Mouse (Mus musculus) intestine, embryonic 16.5 days (tissue): Measurements from ENCODE around the gene Cdkl4. TPM values are rescaled to one million over a fixed set of nuclear protein-coding genes. Genes with fewer than 3 reads are reported as not detected.

Experiments used
- ATAC-seq: fragments of 200-750 bp; cut with Nextera tagmentation; 2 replicates; pipeline ENCODE4 v1.8.0; 2017; ENCODE audit warnings: moderate TSS enrichment, moderate library complexity
- H3K27ac ChIP-seq: fragments of 300-500 bp; sonication (generic); 2 replicates; pipeline ENCODE4 v1.5.1; 2014; ENCODE audit warnings: mild to moderate bottlenecking, low read length
- H3K27me3 ChIP-seq: fragments of 300-500 bp; sonication (generic); replicated peaks from 2 replicates; pipeline ENCODE4 v1.6.1; 2014; ENCODE audit warnings: low read length, control low read depth, mixed read lengths; ENCODE audit not compliant: control insufficient read depth, insufficient read depth
- H3K36me3 ChIP-seq: fragments of 300-500 bp; sonication (generic); 2 replicates; pipeline ENCODE4 v1.6.1; 2014; ENCODE audit warnings: low read length, control low read depth; ENCODE audit not compliant: control insufficient read depth, insufficient read depth
- H3K4me1 ChIP-seq: fragments of 300-500 bp; sonication (generic); 2 replicates; pipeline ENCODE4 v1.6.1; 2014; ENCODE audit warnings: low read length, control low read depth, mixed read lengths; ENCODE audit not compliant: control insufficient read depth, insufficient read depth
- H3K4me2 ChIP-seq: fragments of 300-500 bp; sonication (generic); 2 replicates; pipeline ENCODE4 v1.6.1; 2014; ENCODE audit warnings: low read depth, low read length, control low read depth
- H3K4me3 ChIP-seq: fragments of 300-500 bp; sonication (generic); 2 replicates; pipeline ENCODE4 v1.5.1; 2014; ENCODE audit warnings: mild to moderate bottlenecking, low read length
- H3K9ac ChIP-seq: fragments of 300-500 bp; sonication (generic); 2 replicates; pipeline ENCODE4 v1.6.1; 2014; ENCODE audit warnings: low read depth, low read length
- H3K9me3 ChIP-seq: fragments of 300-500 bp; sonication (generic); 2 replicates; pipeline ENCODE4 v1.6.1; 2016; ENCODE audit warnings: low read length, control low read depth; ENCODE audit not compliant: control insufficient read depth
- WGBS: fragments of 180-500 bp; shearing (Covaris S2); extraction: QIAGEN DNeasy Blood & Tissue Kit; methylation state at CpG from one replicate; pipeline ENCODE4 v1.1.7; 2014; 5-methylcytosine and 5-hydroxymethylcytosine counted together
- polyA plus RNA-seq: library from polyadenylated mRNA; unstranded; fragments of >200 nt; fragmentation: Nextera tagmentation; extraction: Ambion mirVana; gene quantifications from 2 replicates; pipeline ENCODE4 v1.2.1, GENCODE M21; 2015

The Cdkl4 gene
- polyA plus RNA-seq, 1 experiment from 2014 or later, result 0.46 TPM

DNA sequence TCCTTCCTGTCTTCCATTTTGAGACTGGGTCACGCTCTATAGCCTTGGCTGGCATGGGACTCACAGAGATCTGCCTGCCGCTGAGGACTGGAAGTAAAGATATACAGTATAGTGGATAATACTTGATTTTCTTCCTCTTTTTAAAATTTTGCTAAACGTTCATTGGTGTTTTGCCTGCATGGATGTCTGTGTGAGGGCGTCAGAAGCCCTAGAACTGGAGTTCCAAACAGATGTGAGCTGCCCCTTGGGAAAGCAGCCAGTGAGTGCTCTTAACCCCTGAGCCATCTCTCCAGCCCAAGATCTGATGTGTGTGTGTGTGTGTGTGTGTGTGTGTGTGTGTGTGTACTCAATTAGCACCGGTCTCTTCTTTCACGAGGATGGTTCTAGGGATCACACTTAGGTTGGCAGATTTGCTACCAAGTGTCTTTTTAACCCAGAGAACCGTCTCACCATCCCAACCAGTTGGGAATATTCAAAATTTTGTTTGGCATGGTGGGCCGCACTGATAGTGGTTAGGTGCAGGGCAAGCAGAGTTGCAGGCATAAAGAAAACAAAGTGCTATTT, 80.9 kb downstream of the Cdkl4 start:
- no peaks in the 10 kb centered on the region for H3K27me3 ChIP-seq
- no peaks in the 10 kb centered on the region for H3K36me3 ChIP-seq
- no peaks in the 10 kb centered on the region for H3K9me3 ChIP-seq
- no peak overlapping the region for H3K4me2 ChIP-seq
- no peaks in the 10 kb centered on the region for H3K4me1 ChIP-seq
- no peak overlapping the region for H3K27ac ChIP-seq
- ATAC-seq, result no peak
- no peak overlapping the region for H3K4me3 ChIP-seq
- no peak overlapping the region for H3K9ac ChIP-seq
- WGBS, result 80% methylated on average over 8 of the region's 8 CpGs

DNA sequence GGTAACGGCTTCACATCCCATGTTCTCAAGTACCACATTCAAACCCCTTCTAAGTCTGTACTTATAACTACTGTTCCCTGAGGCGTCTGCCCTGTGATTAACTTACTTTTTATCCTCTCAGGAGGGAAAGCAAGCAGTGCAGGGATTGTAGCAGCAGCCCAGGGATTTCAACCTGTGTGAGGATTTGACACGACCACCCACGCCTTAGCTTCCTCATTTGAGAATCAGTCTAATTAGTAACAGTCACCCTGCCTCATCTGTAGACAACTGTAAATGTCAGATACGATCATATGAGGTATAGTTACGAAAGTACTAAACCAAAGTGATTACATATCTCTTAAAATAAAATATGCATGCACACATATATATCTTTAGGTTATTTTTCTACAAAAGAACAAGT, 81.4 kb downstream of the Cdkl4 start:
- no peak overlapping the region for H3K4me3 ChIP-seq
- no peak overlapping the region for H3K9ac ChIP-seq
- no peaks in the 10 kb centered on the region for H3K4me1 ChIP-seq
- no peak overlapping the region for H3K27ac ChIP-seq
- 81% methylated on average over 6 of the region's 6 CpGs for WGBS
- ATAC-seq, result no peak
- H3K27me3 ChIP-seq, result no peaks in the 10 kb centered on the region
- no peaks in the 10 kb centered on the region for H3K9me3 ChIP-seq
- H3K36me3 ChIP-seq, result no peaks in the 10 kb centered on the region
- H3K4me2 ChIP-seq, result no peak overlapping the region

DNA sequence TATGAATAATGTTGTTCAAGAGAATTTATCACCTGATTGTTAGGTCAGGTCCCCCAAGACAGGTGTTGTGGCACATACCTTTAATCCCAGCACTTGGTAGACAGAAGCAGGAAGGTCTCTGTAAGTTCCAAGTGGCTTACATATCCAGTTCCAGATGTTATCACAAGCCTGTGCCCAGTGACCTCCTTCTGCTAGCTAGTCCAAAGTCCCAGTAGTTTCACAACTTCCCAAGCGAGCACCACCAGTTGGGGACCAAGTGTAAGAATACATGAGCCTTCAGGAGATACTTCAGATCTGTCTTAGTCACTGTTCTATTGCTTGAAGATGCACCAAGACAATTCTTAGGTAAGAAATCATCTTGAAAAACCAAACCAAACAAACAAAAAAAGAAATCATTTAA, 83.7 kb downstream of the Cdkl4 start:
- Histone ChIP-seq H3K4me1 (no peaks in the 10 kb centered on the region), H3K27me3 (no peaks in the 10 kb centered on the region), H3K27ac (no peak overlapping the region), H3K9ac (no peak overlapping the region), H3K36me3 (no peaks in the 10 kb centered on the region), H3K4me2 (no peak overlapping the region), H3K4me3 (no peak overlapping the region), H3K9me3 (no peaks in the 10 kb centered on the region)
- 53% methylated on average over 1 of the region's 1 CpGs for WGBS
- ATAC-seq, result no peak

DNA sequence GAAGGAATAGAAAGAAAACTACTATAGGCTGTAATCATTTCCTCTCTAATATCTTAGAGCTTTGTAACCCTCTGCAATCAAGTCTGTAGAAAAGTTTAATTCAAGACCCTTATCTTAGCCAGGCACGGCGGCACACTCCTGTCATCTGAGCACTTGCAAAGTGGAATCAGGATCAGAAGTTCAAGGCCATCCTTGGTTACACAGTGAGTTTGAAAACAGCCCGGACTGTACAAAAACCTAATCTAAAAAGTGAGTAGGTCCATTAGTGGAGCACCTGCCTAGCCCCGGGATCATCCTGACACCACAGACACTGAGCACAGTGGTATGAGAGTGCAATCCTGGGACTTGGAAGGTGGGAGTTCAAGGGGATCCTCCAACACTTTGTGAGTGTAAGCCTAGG, 84.8 kb downstream of the Cdkl4 start:
- no peaks in the 10 kb centered on the region for H3K36me3 ChIP-seq
- 71% methylated on average over 4 of the region's 4 CpGs for WGBS
- no peak overlapping the region for H3K27ac ChIP-seq
- H3K9me3 ChIP-seq, result no peaks in the 10 kb centered on the region
- H3K27me3 ChIP-seq, result no peaks in the 10 kb centered on the region
- no peak overlapping the region for H3K4me2 ChIP-seq
- H3K9ac ChIP-seq, result no peak overlapping the region
- H3K4me1 ChIP-seq, result no peaks in the 10 kb centered on the region
- ATAC-seq, result 0 out of 2 replicates have a peak, but pooled peaks have one; percentile 25
- H3K4me3 ChIP-seq, result no peak overlapping the region

DNA sequence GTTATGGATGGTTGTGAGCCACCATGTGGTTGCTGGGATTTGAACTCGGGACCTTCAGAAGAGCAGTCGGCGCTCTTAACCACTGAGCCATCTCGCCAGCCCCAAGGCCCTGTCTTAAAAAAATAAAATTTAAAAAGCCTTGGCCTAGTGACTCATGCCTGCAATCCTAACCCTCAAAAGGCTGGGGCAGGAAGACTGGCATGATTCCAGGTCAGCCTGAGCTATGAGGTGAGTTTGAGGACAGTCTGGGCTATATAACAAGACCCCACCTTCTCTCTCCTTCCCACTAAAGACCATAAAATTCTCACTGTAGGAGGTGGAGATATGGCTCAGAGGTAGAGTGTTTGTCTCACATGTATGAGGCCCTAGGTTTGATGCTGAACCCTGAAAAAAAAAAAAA, 85.3 kb downstream of the Cdkl4 start:
- Histone ChIP-seq H3K36me3 (no peaks in the 10 kb centered on the region), H3K27me3 (no peaks in the 10 kb centered on the region), H3K4me2 (no peak overlapping the region), H3K4me3 (no peak overlapping the region), H3K9ac (no peak overlapping the region), H3K9me3 (no peaks in the 10 kb centered on the region), H3K4me1 (no peaks in the 10 kb centered on the region), H3K27ac (no peak overlapping the region)
- WGBS, result 86% methylated on average over 4 of the region's 4 CpGs
- peak; percentile 77 for ATAC-seq

DNA sequence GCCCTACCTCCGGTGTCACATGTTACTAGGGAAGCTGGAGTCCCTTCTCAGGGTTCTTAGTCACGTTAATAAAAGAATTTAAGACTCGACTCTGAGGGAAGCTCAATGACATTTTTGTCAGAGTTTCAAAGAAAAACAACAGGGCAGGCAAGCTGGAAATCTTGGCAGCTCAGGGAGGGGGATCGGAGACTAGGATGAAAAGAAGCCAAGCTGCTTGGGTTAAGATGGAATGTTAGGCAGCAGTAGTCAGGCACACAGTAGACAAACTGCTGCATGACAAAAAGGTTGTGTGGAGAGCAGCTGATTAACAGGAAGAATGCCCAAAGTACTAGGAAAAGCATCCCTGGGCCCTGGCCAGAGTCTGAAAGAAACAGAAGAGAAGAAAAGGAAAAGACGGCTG, 87.4 kb downstream of the Cdkl4 start:
- Histone ChIP-seq H3K9ac (no peak overlapping the region), H3K36me3 (no peaks in the 10 kb centered on the region), H3K4me2 (no peak overlapping the region), H3K27me3 (no peaks in the 10 kb centered on the region), H3K4me1 (no peaks in the 10 kb centered on the region), H3K9me3 (no peaks in the 10 kb centered on the region), H3K27ac (no peak overlapping the region), H3K4me3 (no peak overlapping the region)
- no peak for ATAC-seq
- 72% methylated on average over 5 of the region's 5 CpGs for WGBS

DNA sequence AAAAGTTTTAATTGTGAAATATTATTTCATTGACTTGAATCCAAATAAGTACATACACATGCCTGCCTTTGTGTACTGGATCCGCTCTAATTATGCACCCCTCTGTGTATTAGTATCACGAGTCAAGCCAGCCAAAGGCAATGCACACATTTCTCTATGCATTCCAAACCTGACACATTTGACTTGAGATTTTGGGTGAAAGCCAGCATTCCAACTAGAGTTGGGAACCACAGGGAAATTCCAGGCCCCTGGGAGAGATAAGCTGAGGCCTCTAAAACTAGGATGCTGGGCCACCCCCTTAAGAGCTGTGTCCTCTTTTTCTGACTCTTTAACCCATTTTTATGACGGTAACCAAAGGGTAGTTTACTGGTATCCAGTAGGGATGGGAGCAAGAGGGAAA, 88.7 kb downstream of the Cdkl4 start:
- no peaks in the 10 kb centered on the region for H3K27me3 ChIP-seq
- no peaks in the 10 kb centered on the region for H3K9me3 ChIP-seq
- H3K9ac ChIP-seq, result no peak overlapping the region
- no peaks in the 10 kb centered on the region for H3K36me3 ChIP-seq
- H3K4me2 ChIP-seq, result no peak overlapping the region
- no peak for ATAC-seq
- H3K4me3 ChIP-seq, result no peak overlapping the region
- WGBS, result 64% methylated on average over 3 of the region's 3 CpGs
- H3K4me1 ChIP-seq, result no peaks in the 10 kb centered on the region
- no peak overlapping the region for H3K27ac ChIP-seq

DNA sequence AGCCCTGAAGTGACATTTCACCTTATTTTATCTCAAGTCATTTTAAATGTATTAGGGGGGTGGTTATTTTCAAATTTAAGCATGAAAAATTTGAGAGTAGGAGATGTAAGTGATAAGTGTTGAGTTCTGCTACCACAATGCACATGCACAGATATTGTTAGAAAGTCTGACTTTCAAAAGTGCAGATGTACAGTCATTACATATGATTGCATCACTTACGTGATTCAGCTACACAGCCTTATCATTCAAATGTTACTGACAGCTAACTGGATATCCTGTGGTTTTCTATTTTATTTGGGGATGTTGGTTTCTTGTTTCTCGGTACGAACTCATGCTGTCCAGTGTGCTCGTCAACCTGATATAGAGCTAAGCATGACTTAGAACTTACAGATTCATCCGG, 92.5 kb downstream of the Cdkl4 start:
- ATAC-seq, result no peak
- no peaks in the 10 kb centered on the region for H3K27me3 ChIP-seq
- no peak overlapping the region for H3K9ac ChIP-seq
- peaks cover 7% of the 10 kb centered on the region; the same call in 1 of the 2 replicates for H3K4me1 ChIP-seq
- 89% methylated on average over 5 of the region's 5 CpGs for WGBS
- H3K4me2 ChIP-seq, result no peak overlapping the region
- no peak overlapping the region for H3K4me3 ChIP-seq
- H3K36me3 ChIP-seq, result no peaks in the 10 kb centered on the region
- H3K9me3 ChIP-seq, result no peaks in the 10 kb centered on the region
- H3K27ac ChIP-seq, result no peak overlapping the region

DNA sequence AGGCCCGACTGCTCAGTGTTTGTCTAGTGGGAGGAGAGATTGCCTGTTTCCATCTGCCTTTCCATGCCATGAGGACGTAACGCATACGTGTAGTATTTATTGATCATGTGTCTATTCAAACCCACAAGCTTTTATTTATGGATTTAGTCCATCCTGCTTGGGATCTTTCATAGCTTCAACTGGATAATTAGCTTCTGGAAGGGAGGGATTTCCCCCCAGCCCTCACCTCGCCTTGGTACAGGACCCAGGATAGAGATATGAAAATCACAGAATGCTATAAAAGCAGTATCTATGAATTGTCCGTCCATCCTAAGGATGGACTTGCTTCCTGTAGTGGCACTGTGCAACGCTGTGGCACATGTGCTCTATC, 96.8 kb downstream of the Cdkl4 start:
- peak overlapping the region; percentile 68 for H3K4me2 ChIP-seq
- WGBS, result 36% methylated on average over 7 of the region's 7 CpGs

More for the DNA sequence above, 96.8 kb downstream of the Cdkl4 start:
- Histone ChIP-seq H3K4me1 (peaks cover 14% of the 10 kb centered on the region), H3K36me3 (no peaks in the 10 kb centered on the region), H3K9me3 (no peaks in the 10 kb centered on the region), H3K27ac (peak overlapping the region; percentile 54), H3K9ac (peak overlapping the region; percentile 95), H3K4me3 (peak overlapping the region; percentile 94), H3K27me3 (no peaks in the 10 kb centered on the region)
- ATAC-seq, result no peak
